In genomic region chr3:152843925-152844324, GRCm38 (mm10) we compare ENCODE assay signal across 20 mouse cellular contexts.
A peak's percentile ranks its signal among the peaks of the same experiment; 100 is the strongest.
DNase-seq lines count a peak whose midpoint lies in the region; ATAC-seq and TF ChIP-seq lines count a peak whose summit lies in the region.
"Had no signal": no experiment of that assay in that cellular context is flagged by ENCODE, and none has a peak within 500 bp of the region (broad histone marks: within the 10 kb centered on the region; RNA-seq: fewer than 3 reads in every experiment).

No protein-coding gene starts in this region.

- no peak overlapping the region for H3K4me3 ChIP-seq in hindbrain, postnatal 0 days (ENCODE audit: low read length)
- no peak overlapping the region for H3K4me3 ChIP-seq in hindbrain, embryonic 10.5 days
- no peak overlapping the region for H3K4me3 ChIP-seq in kidney, postnatal 0 days (replicated peaks; ENCODE audit: low read depth, low read length)
- no peak overlapping the region for H3K4me3 ChIP-seq in midbrain, embryonic 15.5 days
- no peak overlapping the region for H3K4me3 ChIP-seq in midbrain, embryonic 11.5 days (ENCODE audit: low read depth, low read length)
- H3K4me3 ChIP-seq: embryonic facial prominence, embryonic 10.5 days; embryonic facial prominence, embryonic 12.5 days; forebrain, embryonic 13.5 days; forebrain, embryonic 15.5 days had no signal

- no peaks in the 10 kb centered on the region; the same call in none of the 2 replicates for H3K4me1 ChIP-seq in hindbrain, postnatal 0 days (ENCODE audit: insufficient read depth, low read length)
- H3K4me1 ChIP-seq in hindbrain, embryonic 10.5 days (replicated peaks), result 0 out of 2 replicates have a peak, but pooled peaks cover 7% of the 10 kb centered on the region
- 0 out of 2 replicates have a peak, but pooled peaks cover 8% of the 10 kb centered on the region for H3K4me1 ChIP-seq in kidney, postnatal 0 days (replicated peaks; ENCODE audit: insufficient read depth, low read length)
- peaks cover 6% of the 10 kb centered on the region for H3K4me1 ChIP-seq in midbrain, embryonic 15.5 days
- no peaks in the 10 kb centered on the region for H3K4me1 ChIP-seq in midbrain, embryonic 11.5 days (ENCODE audit: control insufficient read depth, insufficient read depth, low read length)
- H3K4me1 ChIP-seq: forebrain, embryonic 13.5 days had no signal

- TF ChIP-seq CTCF in hindbrain, postnatal 0 days (IDR thresholded peaks at IDR 0.05; ENCODE audit: low read depth), result no peak
- no peak for TF ChIP-seq CTCF in kidney, postnatal 0 days (IDR thresholded peaks at IDR 0.05; ENCODE audit: low read depth)
- TF ChIP-seq CTCF in brain, embryonic 14.5 days (IDR thresholded peaks at IDR 0.05; ENCODE audit: borderline replicate concordance, extremely low read depth, insufficient read depth, insufficient read length), result no peak

- H3K27me3 ChIP-seq in hindbrain, postnatal 0 days (ENCODE audit: insufficient read depth, low read length), result no peaks in the 10 kb centered on the region
- no peaks in the 10 kb centered on the region for H3K27me3 ChIP-seq in hindbrain, embryonic 10.5 days (ENCODE audit: insufficient read depth, poor library complexity, severe bottlenecking)
- H3K27me3 ChIP-seq in kidney, postnatal 0 days (ENCODE audit: insufficient read depth, low read length), result no peaks in the 10 kb centered on the region
- no peaks in the 10 kb centered on the region for H3K27me3 ChIP-seq in midbrain, embryonic 15.5 days (replicated peaks)
- H3K27me3 ChIP-seq in midbrain, embryonic 11.5 days (ENCODE audit: control insufficient read depth, insufficient read depth, low read length), result no peaks in the 10 kb centered on the region
- H3K27me3 ChIP-seq: embryonic facial prominence, embryonic 12.5 days; forebrain, embryonic 13.5 days; forebrain, embryonic 15.5 days had no signal

- no peak overlapping the region for H3K9ac ChIP-seq in hindbrain, postnatal 0 days (replicated peaks; ENCODE audit: low read length)
- no peak overlapping the region for H3K9ac ChIP-seq in kidney, postnatal 0 days (ENCODE audit: low read depth, low read length)
- no peak overlapping the region for H3K9ac ChIP-seq in midbrain, embryonic 15.5 days
- H3K9ac ChIP-seq in midbrain, embryonic 11.5 days (ENCODE audit: low read length), result no peak overlapping the region
- H3K9ac ChIP-seq: embryonic facial prominence, embryonic 12.5 days; forebrain, embryonic 13.5 days; forebrain, embryonic 15.5 days had no signal

- no peak overlapping the region for H3K4me2 ChIP-seq in hindbrain, postnatal 0 days (ENCODE audit: low read depth, low read length)
- no peak overlapping the region for H3K4me2 ChIP-seq in kidney, postnatal 0 days (ENCODE audit: low read length)
- no peak overlapping the region for H3K4me2 ChIP-seq in midbrain, embryonic 15.5 days
- H3K4me2 ChIP-seq in midbrain, embryonic 11.5 days, result no peak overlapping the region
- H3K4me2 ChIP-seq: embryonic facial prominence, embryonic 12.5 days; forebrain, embryonic 13.5 days; forebrain, embryonic 15.5 days had no signal

- TF ChIP-seq POLR2A in brain, embryonic 14.5 days (IDR thresholded peaks at IDR 0.05; ENCODE audit: borderline replicate concordance, extremely low read depth, insufficient read depth, insufficient read length, poor library complexity, severe bottlenecking), result no peak

- ATAC-seq in hindbrain, postnatal 0 days, result 0 out of 2 replicates have a peak, but pooled peaks have one; percentile 53
- no peak for ATAC-seq in kidney, postnatal 0 days (replicated peaks; ENCODE audit: low FRiP score, low read depth)
- 0 out of 2 replicates have a peak, but pooled peaks have one; percentile 18 for ATAC-seq in midbrain, embryonic 15.5 days (replicated peaks)
- ATAC-seq in midbrain, embryonic 11.5 days (ENCODE audit: low FRiP score), result no peak
- ATAC-seq: forebrain, embryonic 13.5 days; forebrain, embryonic 15.5 days had no signal

- no peak overlapping the region for H3K27ac ChIP-seq in hindbrain, postnatal 0 days
- H3K27ac ChIP-seq in hindbrain, embryonic 10.5 days, result no peak overlapping the region
- no peak overlapping the region for H3K27ac ChIP-seq in kidney, postnatal 0 days
- H3K27ac ChIP-seq in midbrain, embryonic 15.5 days, result no peak overlapping the region
- H3K27ac ChIP-seq in midbrain, embryonic 11.5 days (ENCODE audit: low read depth, low read length), result no peak overlapping the region
- H3K27ac ChIP-seq: embryonic facial prominence, embryonic 10.5 days; embryonic facial prominence, embryonic 12.5 days; forebrain, embryonic 13.5 days had no signal

- H3K36me3 ChIP-seq in hindbrain, postnatal 0 days (ENCODE audit: insufficient read depth, low read length), result no peaks in the 10 kb centered on the region
- no peaks in the 10 kb centered on the region for H3K36me3 ChIP-seq in hindbrain, embryonic 10.5 days
- no peaks in the 10 kb centered on the region for H3K36me3 ChIP-seq in kidney, postnatal 0 days (ENCODE audit: insufficient read depth, low read length)
- no peaks in the 10 kb centered on the region for H3K36me3 ChIP-seq in midbrain, embryonic 15.5 days (replicated peaks)
- H3K36me3 ChIP-seq in midbrain, embryonic 11.5 days (ENCODE audit: control insufficient read depth, insufficient read depth, low read length), result no peaks in the 10 kb centered on the region
- H3K36me3 ChIP-seq: embryonic facial prominence, embryonic 10.5 days; embryonic facial prominence, embryonic 12.5 days; forebrain, embryonic 15.5 days had no signal

- no peak for DNase-seq in hindbrain, postnatal 0 days (ENCODE audit: low spot score)
- no peak for DNase-seq in hindbrain, embryonic 10.5 days (ENCODE audit: low spot score)
- DNase-seq in kidney, postnatal 0 days (ENCODE audit: low spot score), result peak; percentile 20
- no peak for DNase-seq in kidney, adult 11 months
- no peak for DNase-seq in midbrain, embryonic 11.5 days (ENCODE audit: low spot score, missing footprints)
- DNase-seq in brain, embryonic 14.5 days (ENCODE audit: low read depth), result peak; percentile 17
- no peak for DNase-seq in ovary, postnatal 10 days (ENCODE audit: low spot score)
- DNase-seq: adrenal gland, adult 2 months; adrenal gland, postnatal 10 days; adrenal gland, postnatal 25 days; cerebellum, adult 11-12 months; cerebellum, adult 2 months; cerebellum, adult 9-10 months; cerebellum, postnatal 10 days; cerebellum, postnatal 25 days had no signal

- no peaks in the 10 kb centered on the region for H3K9me3 ChIP-seq in hindbrain, postnatal 0 days (ENCODE audit: low read length)
- H3K9me3 ChIP-seq in hindbrain, embryonic 10.5 days, result no peaks in the 10 kb centered on the region
- no peaks in the 10 kb centered on the region for H3K9me3 ChIP-seq in kidney, postnatal 0 days (replicated peaks; ENCODE audit: low read length)
- H3K9me3 ChIP-seq in midbrain, embryonic 15.5 days, result no peaks in the 10 kb centered on the region
- no peaks in the 10 kb centered on the region for H3K9me3 ChIP-seq in midbrain, embryonic 11.5 days (ENCODE audit: control insufficient read depth, low read length)
- H3K9me3 ChIP-seq: embryonic facial prominence, embryonic 10.5 days; embryonic facial prominence, embryonic 12.5 days; forebrain, embryonic 13.5 days; forebrain, embryonic 15.5 days had no signal

Comparison
In these comparisons a context has a peak if more than half of its experiments do, and no peak if none do; other contexts are left out.
1. ATAC-seq: peak in hindbrain, postnatal 0 days (single experiment) and midbrain, embryonic 15.5 days (single experiment); none in kidney, postnatal 0 days (single experiment) and midbrain, embryonic 11.5 days (single experiment).
2. DNase-seq: peak in kidney, postnatal 0 days (single experiment) and brain, embryonic 14.5 days (single experiment); none in hindbrain, postnatal 0 days (single experiment), hindbrain, embryonic 10.5 days (single experiment), kidney, adult 11 months (single experiment), midbrain, embryonic 11.5 days (single experiment) and ovary, postnatal 10 days (single experiment).